Mouse (Mus musculus) embryonic fibroblast, embryonic 13.5 days (primary cell): ENCODE data around the gene Lmcd1.

Experiments
- CTCF ChIP-seq: IDR thresholded peaks from 2 replicates; pipeline ENCODE4 v1.5.1; 2011; ENCODE audit warnings: mild to moderate bottlenecking, control low read depth, low read length, moderate library complexity, borderline replicate concordance; ENCODE audit not compliant: insufficient read depth
- POLR2A ChIP-seq: IDR thresholded peaks from 2 replicates; pipeline ENCODE4 v1.6.1; 2011; ENCODE audit warnings: low read depth, mild to moderate bottlenecking, control low read depth, low read length, moderate library complexity

- TF ChIP-seq CTCF: no peak
- no peak for TF ChIP-seq POLR2A
Observed at GRCm38 (mm10) chr6:112293320-112293719, 19.8 kb downstream of the Lmcd1 start.
